Mouse (Mus musculus) kidney, adult 11 months (tissue): Measurements from ENCODE around the gene 2310039H08Rik.

ENCODE experiments used
- DNase-seq: peaks from one replicate; pipeline ENCODE4 v3.0.0; 2022

The 2310039H08Rik gene

DNA sequence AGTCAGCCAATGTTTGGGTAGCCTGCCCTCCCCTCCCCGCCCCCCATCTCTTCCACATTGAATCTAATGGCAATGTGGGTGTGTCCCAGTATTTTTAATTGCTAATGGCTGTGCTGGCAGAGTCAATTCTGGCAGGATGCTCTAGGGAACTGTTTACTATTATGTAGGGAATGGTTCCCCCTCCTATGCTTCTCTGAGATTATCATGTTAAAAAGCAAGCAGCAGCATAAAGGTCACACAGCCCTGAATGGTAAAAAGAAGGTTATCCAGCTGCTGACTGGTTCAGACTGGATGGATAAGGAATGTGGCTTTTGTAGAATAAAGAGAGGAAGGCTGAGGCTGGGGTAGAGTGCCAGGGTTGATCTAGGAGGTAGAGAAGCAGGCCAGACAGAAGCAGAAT lies 40.0 kb downstream of the 2310039H08Rik start:
- no peak for DNase-seq

DNA sequence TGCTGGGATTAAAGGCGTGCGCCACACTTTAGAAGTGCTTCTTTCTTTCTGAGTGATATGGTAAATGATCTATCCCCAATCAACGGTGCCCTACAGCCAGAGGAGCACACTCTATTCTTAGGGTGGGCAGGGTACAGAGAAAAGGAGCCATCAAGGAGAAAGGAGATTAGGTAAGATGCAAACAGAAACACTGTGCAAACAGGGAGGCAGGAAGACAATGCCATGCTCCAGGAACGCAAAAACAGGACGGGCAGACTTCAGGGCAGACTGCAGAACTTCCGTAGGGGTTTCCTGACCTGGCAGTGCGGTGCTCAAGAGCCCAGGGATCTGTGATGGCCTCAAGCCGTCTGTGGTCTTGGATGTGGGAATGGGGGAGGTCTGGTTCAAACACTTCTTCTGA lies 41.2 kb downstream of the 2310039H08Rik start:
- no peak for DNase-seq

DNA sequence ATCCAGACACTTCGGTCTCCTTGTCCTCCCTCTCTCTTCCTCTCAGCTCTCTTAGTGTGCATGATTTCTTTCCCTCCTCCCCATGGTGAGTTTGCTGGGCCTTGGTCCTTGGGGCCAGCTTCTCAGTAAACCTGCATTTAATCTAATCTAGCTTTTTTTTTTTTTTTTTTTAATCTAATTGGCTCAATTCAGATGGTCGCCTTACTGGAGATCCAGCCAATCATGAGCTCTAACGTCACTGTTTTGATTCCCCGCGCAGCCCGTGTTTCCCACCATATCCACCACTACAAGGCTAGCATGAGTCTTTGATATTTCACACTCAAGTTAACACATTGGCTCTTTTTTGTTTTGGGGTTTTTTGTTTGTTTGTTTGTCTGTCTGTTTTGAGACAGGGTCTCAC lies 42.1 kb downstream of the 2310039H08Rik start:
- DNase-seq: no peak

DNA sequence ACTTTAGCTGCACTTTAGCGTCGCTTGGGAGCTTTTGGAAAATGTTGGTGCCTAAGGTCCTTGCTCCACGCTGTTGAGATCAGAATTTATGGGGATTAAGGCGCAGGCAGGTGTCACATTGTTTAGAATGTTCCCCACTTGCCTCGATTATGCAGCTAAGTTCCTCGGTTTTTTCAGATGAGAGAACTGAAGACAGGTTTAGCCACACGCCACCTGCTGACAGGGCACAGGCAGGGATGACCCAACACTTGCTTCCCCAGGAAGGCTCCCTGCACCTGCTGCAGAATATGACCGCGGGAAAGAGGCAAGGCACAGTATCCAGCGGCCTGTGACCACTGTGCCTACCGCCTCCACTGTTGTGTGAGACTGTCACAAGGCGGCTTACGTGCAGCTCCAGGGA lies 43.9 kb downstream of the 2310039H08Rik start:
- no peak for DNase-seq

DNA sequence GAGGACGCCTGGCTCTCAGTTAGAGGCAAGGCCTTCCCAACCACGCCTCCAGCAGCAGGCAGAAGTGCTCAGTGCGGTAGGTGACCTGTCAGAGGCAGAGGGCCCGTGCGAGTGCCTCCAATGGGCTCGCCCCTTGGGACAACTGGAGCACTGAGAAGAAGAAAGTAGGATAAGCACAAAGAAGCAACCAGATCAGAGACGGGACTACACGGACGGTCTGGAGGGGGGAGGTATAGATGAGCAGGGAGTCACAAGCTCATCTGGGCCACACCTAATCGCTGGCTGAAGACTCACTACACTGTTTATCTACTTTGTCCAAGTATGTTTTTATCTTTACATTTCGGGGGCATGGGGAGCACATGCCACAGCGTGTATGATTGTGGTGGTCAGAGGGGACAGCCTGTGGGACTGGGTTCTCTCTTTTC lies 45.3 kb downstream of the 2310039H08Rik start:
- no peak for DNase-seq

DNA sequence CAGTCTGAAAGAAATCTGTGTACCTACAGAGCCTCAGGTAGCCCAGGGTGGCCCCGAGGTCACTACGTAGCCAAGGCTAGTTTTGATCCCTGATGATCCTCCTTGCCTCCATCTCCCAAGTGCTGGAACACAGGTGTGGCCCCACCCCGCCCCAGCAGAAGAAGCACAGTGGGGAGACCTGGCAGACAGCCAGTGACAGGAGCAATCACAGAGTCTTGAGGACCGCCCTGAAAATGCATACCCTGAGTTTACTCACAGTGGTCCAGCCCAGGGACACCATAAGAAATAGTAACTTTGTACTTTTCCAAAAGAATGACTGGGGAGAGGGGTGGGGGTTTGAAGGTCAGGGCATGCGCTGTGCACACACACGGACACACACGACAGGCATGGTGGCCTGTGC lies 48.2 kb downstream of the 2310039H08Rik start:
- no peak for DNase-seq
